ENCODE assay signal across 7 mouse cellular contexts in genomic region chr10:71348637-71349280, GRCm38 (mm10). TPM values are rescaled to one million over a fixed set of nuclear protein-coding genes. Genes with fewer than 3 reads are reported as not detected.
DNase-seq lines count a peak whose midpoint lies in the region; ATAC-seq lines count a peak whose summit lies in the region.

No protein-coding gene starts in this region.

- peaks cover 7% of the 10 kb centered on the region; the same call in 1 of the 2 replicates for H3K4me1 ChIP-seq in hindbrain, embryonic 11.5 days (replicated peaks; ENCODE audit: control insufficient read depth, insufficient read depth, low read length)
- H3K4me1 ChIP-seq in lung, embryonic 16.5 days (replicated peaks; ENCODE audit: control insufficient read depth, insufficient read depth, low read length), result peaks cover 23% of the 10 kb centered on the region

- no peaks in the 10 kb centered on the region for H3K9me3 ChIP-seq in hindbrain, embryonic 11.5 days (ENCODE audit: control insufficient read depth, low read length)
- H3K9me3 ChIP-seq in lung, embryonic 16.5 days (ENCODE audit: control insufficient read depth, low read length), result no peaks in the 10 kb centered on the region

- no peaks in the 10 kb centered on the region for H3K27me3 ChIP-seq in hindbrain, embryonic 11.5 days (ENCODE audit: control insufficient read depth, insufficient read depth, low read length)
- H3K27me3 ChIP-seq in lung, embryonic 16.5 days (ENCODE audit: control insufficient read depth, insufficient read depth, low read depth, low read length), result no peaks in the 10 kb centered on the region

- ATAC-seq in hindbrain, embryonic 11.5 days (ENCODE audit: low FRiP score), result no peak
- no peak for ATAC-seq in lung, embryonic 16.5 days (ENCODE audit: low read depth)

- H3K4me2 ChIP-seq in hindbrain, embryonic 11.5 days (replicated peaks; ENCODE audit: low read depth, low read length), result peak overlapping the region; percentile 96
- H3K4me2 ChIP-seq in lung, embryonic 16.5 days (ENCODE audit: low read depth, low read length), result peak overlapping the region; percentile 83

- H3K9ac ChIP-seq in hindbrain, embryonic 11.5 days (ENCODE audit: low read depth, low read length), result peak overlapping the region; percentile 87
- H3K9ac ChIP-seq in lung, embryonic 16.5 days (ENCODE audit: low read length), result peak overlapping the region; percentile 79

- H3K27ac ChIP-seq in hindbrain, embryonic 11.5 days (ENCODE audit: low read depth, low read length), result peak overlapping the region; percentile 68; the same call in 1 of the 2 replicates
- peak overlapping the region; percentile 78 for H3K27ac ChIP-seq in lung, embryonic 16.5 days (ENCODE audit: low read length)

- H3K36me3 ChIP-seq in hindbrain, embryonic 11.5 days (ENCODE audit: control insufficient read depth, insufficient read depth, low read length), result no peaks in the 10 kb centered on the region
- H3K36me3 ChIP-seq in lung, embryonic 16.5 days (ENCODE audit: control insufficient read depth, insufficient read depth, low read length), result no peaks in the 10 kb centered on the region; the same call in 1 of the 2 replicates

- DNase-seq in spleen, postnatal 10 days (ENCODE audit: low spot score in 2 of 2), result peak; percentile 31 to 33
- no peak for DNase-seq in spleen, postnatal 36 days (ENCODE audit: low spot score in 2 of 2)
- DNase-seq in embryo, embryonic 11 days, result peak; percentile 51
- DNase-seq in hindbrain, embryonic 11.5 days (ENCODE audit: low spot score), result peak; percentile 34
- peak; percentile 48 for DNase-seq in testis, postnatal 10 days (ENCODE audit: low spot score)
- DNase-seq in urinary bladder, postnatal 25 days (ENCODE audit: low spot score), result no peak

- WGBS in hindbrain, embryonic 11.5 days, result 34% methylated on average over 16 of the region's 16 CpGs
- WGBS in lung, embryonic 16.5 days, result 14% methylated on average over 16 of the region's 16 CpGs

- peak overlapping the region; percentile 86 for H3K4me3 ChIP-seq in hindbrain, embryonic 11.5 days (ENCODE audit: low read depth, low read length)
- peak overlapping the region; percentile 71 for H3K4me3 ChIP-seq in lung, embryonic 16.5 days (ENCODE audit: low read length)

RNA-seq across cellular contexts. Expression of gene Ipmk, which starts 1.2 kb away (rescaled TPM):
- 20.9 and 21.4 TPM in 2 replicates for polyA plus RNA-seq in hindbrain, embryonic 11.5 days (2014; fragmentation: Nextera tagmentation; extraction: Ambion mirVana)
- 12.6 and 14.0 TPM in 2 replicates for polyA plus RNA-seq in lung, embryonic 16.5 days (2015; fragmentation: Nextera tagmentation; extraction: Ambion mirVana)

RNA-seq across cellular contexts. Expression of gene Cisd1, which starts 4.0 kb away (rescaled TPM):
- polyA plus RNA-seq in hindbrain, embryonic 11.5 days (2014; fragmentation: Nextera tagmentation; extraction: Ambion mirVana), result 145 and 152 TPM in 2 replicates
- polyA plus RNA-seq in lung, embryonic 16.5 days (2015; fragmentation: Nextera tagmentation; extraction: Ambion mirVana), result 82.1 and 88.9 TPM in 2 replicates

Comparison
In these comparisons a context has a peak if more than half of its experiments do, and no peak if none do; other contexts are left out.
1. DNase-seq: peak in spleen, postnatal 10 days (2 of 2), embryo, embryonic 11 days (single experiment), hindbrain, embryonic 11.5 days (single experiment) and testis, postnatal 10 days (single experiment); none in spleen, postnatal 36 days (0 of 2) and urinary bladder, postnatal 25 days (single experiment).